Mouse (Mus musculus): Measurements from ENCODE around the gene Shtn1.

DNA sequence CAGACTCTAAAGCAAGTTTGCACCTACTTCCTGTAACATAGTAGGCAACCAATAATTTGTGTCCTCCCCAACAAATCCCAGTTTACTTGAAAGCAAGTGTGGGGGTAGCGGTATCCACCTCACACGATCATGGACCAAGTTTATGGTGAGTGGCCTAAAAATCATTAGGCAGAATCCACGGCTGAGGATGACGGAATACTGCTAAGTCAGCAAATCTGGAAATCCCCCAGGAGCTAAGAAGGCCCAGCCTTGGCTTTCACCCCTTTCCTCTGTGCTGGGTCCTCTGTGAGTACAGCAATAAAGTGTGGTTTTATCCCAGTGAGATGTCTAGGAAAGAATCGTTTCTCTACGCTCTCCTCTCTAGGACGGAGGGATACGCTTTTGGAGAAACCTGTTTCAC is 121.1 kb downstream of the Shtn1 start:
- TF ChIP-seq GATA1 (IDR thresholded peaks at IDR 0.05; ENCODE audit: low read length) = no peak
- TF ChIP-seq TAL1 (IDR thresholded peaks at IDR 0.05; ENCODE audit: low read length) = no peak
